Mouse (Mus musculus): Measurements from ENCODE around the gene Zbtb24. TPM values are rescaled to one million over a fixed set of nuclear protein-coding genes. Genes with fewer than 3 reads are reported as not detected.
"Not testable (repeated sequence)": the region's sequence is repeated elsewhere in the genome, so short reads cannot be mapped to it uniquely, and the experiment has no call there.

The Zbtb24 gene
- polyA plus RNA-seq (2015; fragmentation: Nextera tagmentation; extraction: Ambion mirVana) = 18.9 and 19.4 TPM in 2 replicates

- under 1% methylated on average over 49 of the region's 49 CpGs for WGBS
- peak; percentile 97 for ATAC-seq (ENCODE audit: insufficient number of reproducible peaks, low FRiP score, low TSS enrichment, low read depth)
- peak within 1 kb of the TSS; percentile 84 for H3K27ac ChIP-seq (replicated peaks)
- H3K9ac ChIP-seq = peak within 1 kb of the TSS; percentile 86
- no peaks in the 10 kb centered on the region for H3K9me3 ChIP-seq (replicated peaks)
- H3K4me3 ChIP-seq (replicated peaks) = peak within 1 kb of the TSS; percentile 94
- H3K4me2 ChIP-seq (replicated peaks) = peak within 1 kb of the TSS; percentile 77
- peaks cover 11% of the 10 kb centered on the region for H3K4me1 ChIP-seq
- H3K36me3 ChIP-seq = peaks cover 15% of the 10 kb centered on the region
- no peaks in the 10 kb centered on the region for H3K27me3 ChIP-seq
Measured at GRCm38 (mm10) chr10:41450137-41450670, at the start of gene Zbtb24. Zbtb24 (plus strand) TSS chr10:41450383.

- Histone ChIP-seq H3K4me2 (replicated peaks) (no peak overlapping the region), H3K27me3 (no peaks in the 10 kb centered on the region), H3K4me3 (replicated peaks) (no peak overlapping the region), H3K9me3 (replicated peaks) (no peaks in the 10 kb centered on the region), H3K9ac (no peak overlapping the region), H3K4me1 (no peaks in the 10 kb centered on the region), H3K27ac (replicated peaks) (no peak overlapping the region), H3K36me3 (no peaks in the 10 kb centered on the region)
- WGBS = 87% methylated on average over 3 of the region's 3 CpGs
- ATAC-seq (ENCODE audit: insufficient number of reproducible peaks, low FRiP score, low TSS enrichment, low read depth) = no peak
Measured at GRCm38 (mm10) chr10:41401097-41401496, 49.1 kb upstream of the Zbtb24 start.

- H3K9me3 ChIP-seq (replicated peaks) = no peaks in the 10 kb centered on the region
- no peaks in the 10 kb centered on the region for H3K36me3 ChIP-seq
- no peaks in the 10 kb centered on the region for H3K4me1 ChIP-seq
- H3K27me3 ChIP-seq = no peaks in the 10 kb centered on the region
- ATAC-seq (ENCODE audit: insufficient number of reproducible peaks, low FRiP score, low TSS enrichment, low read depth) = no peak
- H3K4me3 ChIP-seq (replicated peaks) = no peak overlapping the region
- no peak overlapping the region for H3K9ac ChIP-seq
- H3K27ac ChIP-seq (replicated peaks) = no peak overlapping the region
- 65% methylated on average over 2 of the region's 2 CpGs for WGBS
- no peak overlapping the region for H3K4me2 ChIP-seq (replicated peaks)
Measured at GRCm38 (mm10) chr10:41403364-41403763, 46.8 kb upstream of the Zbtb24 start.

- Histone ChIP-seq H3K4me2 (replicated peaks) (no peak overlapping the region), H3K9me3 (replicated peaks) (no peaks in the 10 kb centered on the region), H3K27me3 (no peaks in the 10 kb centered on the region), H3K27ac (replicated peaks) (no peak overlapping the region), H3K9ac (no peak overlapping the region), H3K36me3 (no peaks in the 10 kb centered on the region), H3K4me3 (replicated peaks) (no peak overlapping the region), H3K4me1 (no peaks in the 10 kb centered on the region)
- ATAC-seq (ENCODE audit: insufficient number of reproducible peaks, low FRiP score, low TSS enrichment, low read depth) = no peak
- 38% methylated on average over 3 of the region's 3 CpGs for WGBS
Measured at GRCm38 (mm10) chr10:41403893-41404612, 46.1 kb upstream of the Zbtb24 start.

- not testable (repeated sequence) for H3K27me3 ChIP-seq; H3K27ac ChIP-seq (replicated peaks); H3K4me2 ChIP-seq (replicated peaks); ATAC-seq (ENCODE audit: insufficient number of reproducible peaks, low FRiP score, low TSS enrichment, low read depth); H3K36me3 ChIP-seq; H3K9ac ChIP-seq; H3K9me3 ChIP-seq (replicated peaks); H3K4me1 ChIP-seq; H3K4me3 ChIP-seq (replicated peaks)
- WGBS = 87% methylated on average over 4 of the region's 4 CpGs
Measured at GRCm38 (mm10) chr10:41410176-41410575, 40.0 kb upstream of the Zbtb24 start.

- not testable (repeated sequence) for H3K36me3 ChIP-seq; H3K4me2 ChIP-seq (replicated peaks); H3K4me3 ChIP-seq (replicated peaks); H3K9ac ChIP-seq; H3K27ac ChIP-seq (replicated peaks); H3K4me1 ChIP-seq; H3K27me3 ChIP-seq; ATAC-seq (ENCODE audit: insufficient number of reproducible peaks, low FRiP score, low TSS enrichment, low read depth); H3K9me3 ChIP-seq (replicated peaks)
- 96% methylated on average over 1 of the region's 1 CpGs for WGBS
Measured at GRCm38 (mm10) chr10:41410821-41411220, 39.4 kb upstream of the Zbtb24 start.

- WGBS = 78% methylated on average over 1 of the region's 1 CpGs
Measured at GRCm38 (mm10) chr10:41413471-41413870, 36.7 kb upstream of the Zbtb24 start.

GRCm38 (mm10) chr10:41415368-41415767, 34.8 kb upstream of the Zbtb24 start:
- WGBS = 82% methylated on average over 2 of the region's 2 CpGs

More at GRCm38 (mm10) chr10:41413471-41413870, 36.7 kb upstream of the Zbtb24 start:
- H3K4me2 ChIP-seq (replicated peaks); H3K36me3 ChIP-seq; H3K9me3 ChIP-seq (replicated peaks); H3K27me3 ChIP-seq; H3K4me1 ChIP-seq; H3K27ac ChIP-seq (replicated peaks); H3K4me3 ChIP-seq (replicated peaks); ATAC-seq (ENCODE audit: insufficient number of reproducible peaks, low FRiP score, low TSS enrichment, low read depth); H3K9ac ChIP-seq: not testable (repeated sequence)

GRCm38 (mm10) chr10:41420496-41421200, 29.5 kb upstream of the Zbtb24 start:
- no peaks in the 10 kb centered on the region for H3K9me3 ChIP-seq (replicated peaks)
- WGBS = 80% methylated on average over 9 of the region's 9 CpGs
- no peak overlapping the region for H3K9ac ChIP-seq
- no peaks in the 10 kb centered on the region for H3K27me3 ChIP-seq
- no peak overlapping the region for H3K4me2 ChIP-seq (replicated peaks)
- ATAC-seq (ENCODE audit: insufficient number of reproducible peaks, low FRiP score, low TSS enrichment, low read depth) = no peak
- H3K36me3 ChIP-seq = no peaks in the 10 kb centered on the region
- H3K27ac ChIP-seq (replicated peaks) = no peak overlapping the region
- H3K4me1 ChIP-seq = no peaks in the 10 kb centered on the region
- no peak overlapping the region for H3K4me3 ChIP-seq (replicated peaks)

More at GRCm38 (mm10) chr10:41415368-41415767, 34.8 kb upstream of the Zbtb24 start:
- H3K4me1 ChIP-seq; H3K27me3 ChIP-seq; H3K9me3 ChIP-seq (replicated peaks); H3K36me3 ChIP-seq; H3K9ac ChIP-seq; H3K27ac ChIP-seq (replicated peaks); ATAC-seq (ENCODE audit: insufficient number of reproducible peaks, low FRiP score, low TSS enrichment, low read depth); H3K4me2 ChIP-seq (replicated peaks); H3K4me3 ChIP-seq (replicated peaks): not testable (repeated sequence)

- Histone ChIP-seq H3K9me3 (replicated peaks) (no peaks in the 10 kb centered on the region), H3K9ac (no peak overlapping the region), H3K27me3 (no peaks in the 10 kb centered on the region), H3K36me3 (no peaks in the 10 kb centered on the region), H3K4me1 (no peaks in the 10 kb centered on the region), H3K27ac (replicated peaks) (no peak overlapping the region), H3K4me2 (replicated peaks) (no peak overlapping the region), H3K4me3 (replicated peaks) (no peak overlapping the region)
- no peak for ATAC-seq (ENCODE audit: insufficient number of reproducible peaks, low FRiP score, low TSS enrichment, low read depth)
- WGBS = 92% methylated on average over 2 of the region's 2 CpGs
Measured at GRCm38 (mm10) chr10:41423681-41424080, 26.5 kb upstream of the Zbtb24 start.

- Histone ChIP-seq H3K4me2 (replicated peaks) (no peak overlapping the region), H3K9ac (no peak overlapping the region), H3K36me3 (no peaks in the 10 kb centered on the region), H3K27ac (replicated peaks) (no peak overlapping the region), H3K4me1 (no peaks in the 10 kb centered on the region), H3K9me3 (replicated peaks) (no peaks in the 10 kb centered on the region), H3K4me3 (replicated peaks) (no peak overlapping the region), H3K27me3 (no peaks in the 10 kb centered on the region)
- 57% methylated on average over 6 of the region's 6 CpGs for WGBS
- no peak for ATAC-seq (ENCODE audit: insufficient number of reproducible peaks, low FRiP score, low TSS enrichment, low read depth)
Measured at GRCm38 (mm10) chr10:41426368-41426767, 23.8 kb upstream of the Zbtb24 start.
